Mouse (Mus musculus) heart, adult 11 months (tissue): ENCODE data around the gene Armh1.
"Not testable (repeated sequence)": the region's sequence is repeated elsewhere in the genome, so short reads cannot be mapped to it uniquely, and the experiment has no call there.

Source experiments
- DNase-seq: peaks from one replicate; pipeline ENCODE4 v3.0.0; 2022

Armh1 gene

DNA sequence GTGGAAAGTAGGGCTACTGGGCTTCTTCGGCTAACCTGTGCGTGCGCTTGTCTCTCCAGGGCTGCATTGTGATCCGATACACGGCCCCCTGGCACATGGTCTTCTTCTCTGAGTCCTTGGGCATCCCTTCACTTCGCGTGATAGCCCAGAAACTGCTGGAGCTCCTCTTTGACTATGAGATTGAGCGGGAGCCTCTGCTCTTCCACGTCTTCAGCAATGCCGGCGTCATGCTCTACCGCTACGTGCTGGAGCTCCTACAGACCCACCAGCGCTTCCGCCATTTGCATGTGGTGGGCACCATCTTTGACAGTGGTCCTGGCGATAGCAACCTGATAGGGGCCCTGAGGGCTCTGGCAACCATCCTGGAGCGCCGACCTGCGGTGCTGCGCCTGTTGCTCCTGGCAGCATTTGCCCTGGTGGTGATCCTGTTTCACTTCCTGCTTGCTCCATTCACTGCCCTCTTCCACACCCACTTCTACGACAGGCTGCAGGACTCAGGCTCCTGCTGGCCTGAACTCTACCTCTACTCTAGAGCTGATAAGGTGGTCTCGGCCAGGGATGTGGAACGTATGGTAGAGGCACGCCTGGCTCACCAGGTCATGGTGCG is 16.0 kb upstream of the Armh1 start:
- peak; percentile 91 for DNase-seq

DNA sequence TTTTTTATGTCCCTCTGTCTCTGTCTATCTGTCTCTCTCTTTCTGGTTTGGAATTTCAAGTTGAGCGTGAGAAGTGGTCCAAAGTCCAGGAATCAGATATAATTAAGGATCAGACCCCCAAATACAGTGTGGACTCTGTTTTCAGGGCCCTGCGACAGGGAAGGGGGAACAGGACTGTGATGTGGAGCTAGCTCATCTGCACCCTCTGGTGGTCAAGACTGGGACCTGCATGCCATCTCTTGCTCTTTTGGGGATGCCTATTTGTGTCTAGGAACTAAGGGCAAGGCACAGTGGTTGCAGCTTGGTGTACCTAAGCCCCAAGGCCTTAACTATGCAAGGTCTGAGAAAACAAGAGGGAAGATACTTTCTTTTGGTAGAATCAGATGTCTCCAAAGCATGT is 15.4 kb upstream of the Armh1 start:
- DNase-seq, result peak; percentile 96

- no peak for DNase-seq
These were observed 11.1 kb upstream of the Armh1 start for GRCm38 (mm10) chr4:117262987-117263386.

DNA sequence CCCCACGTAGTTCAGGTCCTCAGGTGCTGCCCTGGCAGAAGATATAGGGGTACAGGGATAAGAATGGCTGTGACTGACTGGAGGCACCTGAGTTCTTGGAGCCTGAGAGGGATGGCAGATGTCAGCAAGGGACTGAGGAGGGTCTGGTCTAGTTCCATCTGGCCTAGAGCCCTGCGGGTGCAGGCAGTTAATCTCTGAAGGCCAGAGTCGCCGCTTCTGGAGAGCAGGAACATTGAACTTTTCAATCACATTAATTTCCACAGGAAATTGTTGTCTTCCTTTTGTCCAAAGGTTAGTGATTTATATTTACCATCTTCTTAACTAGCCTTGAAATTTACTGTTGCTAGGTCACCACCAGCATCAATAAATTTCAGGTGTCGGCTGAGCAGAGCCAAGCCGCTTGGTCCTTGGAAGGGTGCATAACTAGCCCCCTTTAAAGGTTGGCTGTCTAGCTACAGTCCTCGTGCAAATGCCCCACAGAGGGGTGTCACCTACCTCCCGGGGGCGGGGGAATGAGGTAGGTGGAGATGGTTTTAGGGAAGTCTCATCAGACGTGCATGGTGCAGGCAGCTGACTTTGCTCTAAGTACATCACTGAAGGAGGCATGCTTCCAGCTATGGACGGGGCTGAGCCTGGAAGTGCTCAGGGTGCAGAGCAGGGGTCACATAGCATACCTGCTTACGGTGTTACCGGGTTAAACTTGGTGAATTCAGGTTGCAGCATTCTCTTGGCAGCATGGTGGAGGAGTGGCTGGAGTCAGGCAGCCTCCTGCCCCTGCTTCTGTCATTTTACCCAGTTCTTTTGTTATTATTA is 10.4 kb upstream of the Armh1 start:
- DNase-seq, result no peak

GRCm38 (mm10) chr4:117261222-117261621 is 9.3 kb upstream of the Armh1 start:
- DNase-seq, result no peak

DNA sequence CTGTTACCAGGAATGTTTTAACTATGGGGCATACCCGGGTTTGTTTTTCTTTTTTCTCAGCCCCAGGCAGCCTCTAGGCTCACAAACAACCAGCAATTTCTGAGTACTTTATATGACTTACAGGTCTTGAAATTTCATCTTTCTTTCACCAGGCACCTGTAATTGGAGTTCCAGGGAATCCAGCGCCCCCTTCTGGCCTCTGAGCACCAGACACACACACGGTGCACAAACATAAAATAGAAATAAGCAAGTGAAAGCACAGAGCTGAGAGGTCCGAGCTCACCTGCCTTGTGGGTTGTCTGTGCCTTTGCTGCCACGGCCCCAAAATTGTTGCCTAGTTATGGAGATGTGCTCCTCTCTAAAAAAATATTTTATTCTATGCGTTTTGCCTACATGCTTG is 8.0 kb upstream of the Armh1 start:
- DNase-seq, result not testable (repeated sequence)

- no peak for DNase-seq
These were observed 2.7 kb upstream of the Armh1 start for GRCm38 (mm10) chr4:117254672-117255071.

- peak; percentile 95 for DNase-seq
These were observed 2.2 kb upstream of the Armh1 start for GRCm38 (mm10) chr4:117254017-117254627.

DNA sequence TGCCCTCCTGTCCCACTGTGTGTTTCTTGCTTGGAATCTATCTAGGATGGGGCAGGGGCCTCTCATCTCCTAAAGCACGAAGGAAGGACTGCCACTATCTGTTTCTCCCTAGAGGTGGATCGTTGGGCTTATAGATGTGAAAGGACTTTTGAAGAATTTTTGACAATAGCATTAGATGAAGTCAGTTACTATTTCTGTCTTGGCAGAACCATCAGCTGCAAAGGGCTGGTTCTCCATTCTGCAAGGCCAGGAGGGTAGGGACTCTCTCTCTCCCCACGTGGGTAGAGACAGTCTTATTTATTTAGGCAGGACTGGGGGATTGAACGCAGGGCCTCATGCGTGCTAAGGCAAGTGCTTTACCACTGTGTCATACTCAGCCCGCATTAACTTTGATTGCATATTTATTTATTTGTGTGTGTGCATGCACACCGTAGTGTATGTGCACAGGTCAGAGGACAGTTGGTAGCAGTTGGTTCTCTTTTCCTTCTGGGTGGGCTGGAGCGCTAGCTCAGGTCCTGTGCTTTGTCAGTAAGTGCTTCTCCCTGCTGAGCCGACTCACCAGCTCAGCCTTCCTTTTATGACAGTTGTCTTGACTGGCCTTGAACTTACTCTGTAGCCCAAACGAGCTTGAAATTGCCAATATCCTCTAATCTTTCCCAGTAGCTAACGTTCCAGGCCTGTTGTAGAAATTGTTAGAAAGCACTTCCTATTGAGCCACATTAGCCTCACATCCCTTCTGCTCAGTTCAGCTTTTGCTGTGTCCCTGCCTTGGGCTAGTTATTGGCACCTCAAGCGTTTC is 1.5 kb upstream of the Armh1 start:
- no peak for DNase-seq

DNA sequence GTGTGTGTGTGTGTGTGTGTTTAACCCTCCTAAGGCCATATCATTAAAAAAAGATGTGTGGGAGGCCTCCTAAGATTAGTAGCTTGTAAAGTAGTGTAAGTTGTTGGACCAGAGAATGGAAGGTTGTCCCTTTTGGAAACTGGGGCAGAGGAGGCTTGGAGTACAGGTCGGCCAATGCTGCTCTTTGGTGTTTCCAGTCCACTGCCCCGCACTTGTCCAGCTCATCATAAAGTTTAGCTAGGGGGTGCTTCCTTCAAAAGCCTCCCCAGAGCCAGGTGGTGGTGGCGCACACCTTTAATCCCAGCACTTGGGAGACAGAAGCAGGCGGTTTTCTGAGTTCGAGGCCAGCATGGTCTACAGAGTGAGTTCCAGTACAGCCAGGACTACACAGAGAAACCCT is 830 bp upstream of the Armh1 start:
- no peak for DNase-seq

DNA sequence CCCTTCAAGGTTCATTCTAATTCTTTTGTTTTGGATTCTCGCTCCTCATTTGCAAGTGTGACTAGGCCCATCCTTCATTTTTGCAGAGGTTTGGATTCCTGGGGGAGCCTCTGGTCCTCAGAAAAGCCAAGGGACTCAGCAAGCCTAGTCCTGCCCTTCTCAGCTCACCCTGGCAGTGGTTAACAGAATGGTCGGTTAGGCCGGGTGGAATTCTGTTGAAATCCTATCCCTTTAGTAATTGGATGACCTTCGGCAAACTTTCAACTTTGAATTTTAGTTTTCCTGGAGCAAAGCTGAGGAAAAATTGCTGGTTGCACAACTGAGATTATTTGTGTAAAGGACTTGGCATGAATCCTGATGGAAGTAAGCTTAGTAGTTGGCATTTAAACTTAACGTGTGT is 426 bp upstream of the Armh1 start:
- peak; percentile 95 for DNase-seq

GRCm38 (mm10) chr4:117250982-117251381 is 943 bp downstream of the Armh1 start:
- no peak for DNase-seq

DNA sequence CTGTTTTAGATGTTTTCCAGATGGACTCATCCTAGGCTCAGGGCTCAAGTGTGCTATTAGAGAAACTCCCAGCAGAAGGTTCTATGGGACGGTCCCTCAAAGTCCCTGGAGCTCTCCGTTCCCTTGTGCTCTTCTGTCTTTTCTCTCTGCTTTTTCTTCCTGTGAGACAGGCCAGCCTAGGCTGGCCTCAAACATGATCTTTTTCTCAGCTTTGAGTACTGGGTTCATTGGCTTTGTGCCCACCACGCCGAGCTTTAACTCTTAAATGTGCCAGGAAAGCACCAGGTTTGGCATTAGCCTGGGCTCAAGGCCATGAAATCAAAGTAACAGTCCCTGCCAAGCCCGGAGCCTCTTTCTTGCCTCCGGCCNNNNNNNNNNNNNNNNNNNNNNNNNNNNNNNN is 11.1 kb downstream of the Armh1 start:
- DNase-seq, result no peak

DNA sequence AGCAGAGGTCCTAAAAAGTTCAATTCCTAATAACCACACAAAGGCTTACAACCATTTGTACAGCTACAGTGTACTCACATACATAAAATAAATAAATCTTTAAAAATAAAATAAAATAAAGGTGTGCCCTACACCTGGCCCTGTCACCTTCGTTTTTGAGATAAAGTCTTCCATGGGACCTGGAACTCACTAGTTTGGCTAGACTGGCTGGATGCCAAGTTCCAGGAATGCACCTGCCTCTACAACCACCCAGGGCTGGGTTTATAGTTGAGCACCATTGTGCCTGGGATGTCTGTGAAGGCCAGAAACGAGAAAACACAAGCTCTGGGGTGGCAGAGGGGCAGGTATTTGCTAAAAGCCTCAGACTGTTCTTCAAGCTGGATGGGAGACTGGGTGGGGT is 12.8 kb downstream of the Armh1 start:
- DNase-seq, result no peak

DNA sequence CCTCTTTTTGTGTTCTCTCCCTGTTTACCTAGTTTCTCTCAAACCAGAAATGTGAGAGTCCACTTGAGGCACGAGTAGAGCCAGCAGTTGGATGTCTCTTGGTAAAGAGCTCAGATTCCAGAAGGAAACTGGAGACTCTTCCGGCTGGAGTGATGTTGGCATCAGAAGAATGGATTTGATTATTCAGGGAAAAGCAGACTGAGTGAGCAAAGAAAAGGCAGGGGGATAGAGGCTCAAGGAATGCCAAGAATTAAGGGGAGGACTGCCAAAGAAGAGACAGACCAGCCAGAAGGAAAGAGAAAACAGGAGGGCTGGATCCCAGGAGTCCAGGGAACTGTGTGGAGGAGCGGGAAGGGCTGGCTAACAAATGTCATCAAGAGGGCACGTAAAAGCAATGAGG is 16.1 kb downstream of the Armh1 start:
- no peak for DNase-seq

- DNase-seq, result no peak
These were observed 17.7 kb downstream of the Armh1 start for GRCm38 (mm10) chr4:117234166-117234741.

- DNase-seq, result no peak
These were observed 20.7 kb downstream of the Armh1 start for GRCm38 (mm10) chr4:117231208-117231607.

- DNase-seq, result no peak
These were observed 21.6 kb downstream of the Armh1 start for GRCm38 (mm10) chr4:117230331-117230730.

DNA sequence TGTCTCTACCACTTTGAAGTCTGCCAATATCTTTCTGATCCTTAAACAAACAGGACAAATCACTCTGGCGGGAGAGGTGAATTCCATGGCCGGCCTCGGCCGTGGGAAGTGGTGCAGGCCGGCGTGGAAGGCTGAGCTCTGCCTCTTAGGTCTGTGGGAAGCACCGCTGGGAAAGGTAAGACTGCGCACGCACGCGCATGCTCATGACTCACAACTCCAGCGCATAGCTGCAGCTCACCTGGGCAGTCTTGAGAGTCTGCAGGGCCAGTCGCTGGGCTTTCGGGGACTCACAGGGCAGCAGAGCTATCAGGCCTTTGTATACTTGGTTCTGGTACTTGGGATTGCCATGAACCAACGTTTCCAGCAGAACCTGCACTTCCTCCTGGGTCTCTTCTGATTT is 22.3 kb downstream of the Armh1 start:
- no peak for DNase-seq

DNA sequence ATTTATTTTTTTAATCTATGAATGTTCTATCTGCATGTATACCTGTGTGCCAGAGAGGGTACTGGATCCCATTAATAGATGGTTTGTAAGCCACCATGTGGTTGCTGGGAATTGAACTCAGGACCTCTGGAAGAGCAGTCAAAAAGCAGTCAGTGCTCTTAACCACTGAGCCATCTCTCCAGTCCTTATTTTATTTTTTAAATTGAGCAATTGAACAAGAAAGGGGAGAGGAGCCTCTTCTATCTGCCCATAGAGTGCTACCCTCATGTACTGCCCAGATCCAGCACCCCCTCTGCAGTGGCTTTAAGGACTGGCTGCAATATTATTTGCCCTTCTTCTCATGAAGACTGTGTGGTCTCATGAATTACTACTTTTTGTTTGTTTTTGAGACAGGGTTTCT is 26.7 kb downstream of the Armh1 start:
- DNase-seq, result no peak

GRCm38 (mm10) chr4:117224122-117224521 is 27.8 kb downstream of the Armh1 start:
- no peak for DNase-seq

- DNase-seq, result no peak
These were observed 28.9 kb downstream of the Armh1 start for GRCm38 (mm10) chr4:117223001-117223400.

- DNase-seq, result no peak
These were observed 30.1 kb downstream of the Armh1 start for GRCm38 (mm10) chr4:117221836-117222235.
